Mouse (Mus musculus): ENCODE measurements at regions not wholly inside any gene's neighbourhood (a gene's known extent, or its start where the extent isn't known, plus 50 kb on each side); places are given as distances from the start of the nearest gene placed in this dataset.

DNA sequence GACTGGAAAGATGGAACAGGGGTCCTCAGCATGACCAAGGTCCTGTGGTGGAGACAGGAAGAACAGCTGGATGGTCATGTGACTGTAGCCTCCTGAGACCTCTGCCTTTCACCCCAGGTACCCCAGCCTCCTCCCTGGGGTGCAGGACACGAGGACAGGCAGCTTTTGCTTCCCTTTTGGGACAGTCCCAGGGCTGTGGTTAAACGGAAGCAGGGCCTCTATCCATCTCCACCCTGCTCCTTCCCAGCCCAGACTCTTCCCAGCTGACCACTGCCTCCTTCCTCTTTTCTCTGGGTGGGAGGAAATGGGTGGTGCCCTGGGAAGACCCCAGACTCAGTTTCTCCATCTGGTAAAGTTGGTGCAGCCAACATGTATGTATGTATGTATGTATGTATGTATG is 62.0 kb upstream of the Tmem189 start:
- in situ Hi-C loops (cut with MboI; ENCODE audit: low pct_ligation_motif_present, low pct_unique_long_range_greater_than_20kb, low sequenced_read_pairs), result no loop called here
- Histone ChIP-seq H3K27me3 (replicated peaks) (peaks cover 85% of the 10 kb centered on the region), H3K79me2 (replicated peaks; ENCODE audit: control insufficient read depth, extremely low read depth, insufficient read depth, poor library complexity, severe bottlenecking) (no peaks in the 10 kb centered on the region), H3K9ac (ENCODE audit: insufficient read depth, low read depth) (no peak overlapping the region), H3K4me3 (replicated peaks in 1 of 3; ENCODE audit: low read depth in 2 of 3, low read length in 2 of 3, poor library complexity in 1 of 3) (no peak overlapping the region), H3K9me3 (replicated peaks; ENCODE audit: low read length) (no peaks in the 10 kb centered on the region), H3K4me1 (ENCODE audit: control insufficient read depth in 1 of 2, insufficient read depth in 2 of 2) (peaks cover 36 to 54% of the 10 kb centered on the region in 2 experiments), H3K4me2 (ENCODE audit: insufficient read depth, low read depth, poor library complexity, severe bottlenecking) (no peak overlapping the region), H3K36me3 (replicated peaks in 1 of 2; ENCODE audit: control insufficient read depth in 1 of 2, insufficient read depth in 1 of 2, low read length in 1 of 2) (no peaks in the 10 kb centered on the region), H3K27ac (ENCODE audit: insufficient read depth, low read depth) (no peak overlapping the region)
- dilution Hi-C loops (cut with MboI; ENCODE audit: extremely low pct_ligation_motif_present, extremely low pct_unique_long_range_greater_than_20kb, low sequenced_read_pairs), result no loop called here
- TF ChIP-seq NELFE (IDR thresholded peaks at IDR 0.05; ENCODE audit: low read depth, low read length) (no peak), CHD2 (IDR thresholded peaks at IDR 0.05; ENCODE audit: low read length) (no peak), IRF4 (IDR thresholded peaks at IDR 0.05; ENCODE audit: low read depth, low read length) (no peak), TBP (conservative IDR thresholded peaks at IDR 0.05; ENCODE audit: low read depth, low read length) (no peak), ZNF384 (IDR thresholded peaks at IDR 0.05; ENCODE audit: low read depth, low read length) (no peak), E2F4 (IDR thresholded peaks at IDR 0.05; ENCODE audit: insufficient replicate concordance, low read depth, low read length) (no peak), MEF2A (IDR thresholded peaks at IDR 0.05; ENCODE audit: borderline replicate concordance, low read depth, low read length) (no peak)
- no peak for DNase-seq (ENCODE audit: extremely low read depth)

DNA sequence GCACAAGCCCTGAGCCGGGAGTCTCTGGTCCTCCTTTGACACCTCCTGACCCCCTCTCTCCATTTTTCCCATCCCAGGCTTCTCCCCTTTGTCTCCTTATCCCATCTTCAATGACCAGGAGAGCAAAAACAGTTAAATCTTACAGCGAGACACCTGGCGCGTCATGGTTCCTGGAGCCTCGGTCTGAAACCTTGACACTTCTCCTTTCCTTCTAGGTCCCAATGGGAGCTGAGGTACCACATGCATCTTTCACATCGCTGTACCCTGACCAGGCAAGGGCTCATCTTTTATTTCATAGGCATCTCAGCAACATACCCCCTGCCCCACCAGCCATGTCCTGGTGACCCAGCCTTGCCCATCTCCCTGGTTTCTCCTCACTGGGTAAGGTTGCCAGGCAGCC is 58.7 kb upstream of the Tmem189 start:
- no peak overlapping the region for H3K4me2 ChIP-seq (ENCODE audit: insufficient read depth, low read depth, poor library complexity, severe bottlenecking)
- H3K4me1 ChIP-seq (ENCODE audit: control insufficient read depth in 1 of 2, insufficient read depth in 2 of 2), result peaks cover 26 to 31% of the 10 kb centered on the region in 2 experiments
- in situ Hi-C loops (cut with MboI; ENCODE audit: low pct_ligation_motif_present, low pct_unique_long_range_greater_than_20kb, low sequenced_read_pairs), result no loop called here
- no peaks in the 10 kb centered on the region for H3K9me3 ChIP-seq (replicated peaks; ENCODE audit: low read length)
- H3K9ac ChIP-seq (ENCODE audit: insufficient read depth, low read depth), result no peak overlapping the region
- peak; percentile 43 for DNase-seq (ENCODE audit: extremely low read depth)
- no peak overlapping the region for H3K4me3 ChIP-seq (replicated peaks in 1 of 3; ENCODE audit: low read depth in 2 of 3, low read length in 2 of 3, poor library complexity in 1 of 3)
- TF ChIP-seq JUND (conservative IDR thresholded peaks at IDR 0.05; ENCODE audit: low read depth, low read length) (no peak), SMC3 (IDR thresholded peaks at IDR 0.05; ENCODE audit: low read depth, low read length) (no peak), BHLHE40 (IDR thresholded peaks at IDR 0.05; ENCODE audit: low read depth, low read length) (0 out of 2 replicates have a peak, but pooled peaks have one; percentile 17), EP300 (IDR thresholded peaks at IDR 0.05; ENCODE audit: low read length) (peak; percentile 54), HCFC1 (IDR thresholded peaks at IDR 0.05; ENCODE audit: low read depth, low read length) (no peak), KAT2A (IDR thresholded peaks at IDR 0.05; ENCODE audit: insufficient replicate concordance, low read length) (no peak), RAD21 (IDR thresholded peaks at IDR 0.05; ENCODE audit: low read depth, low read length) (no peak), CHD1 (IDR thresholded peaks at IDR 0.05; ENCODE audit: low read depth, low read length) (no peak), TCF12 (IDR thresholded peaks at IDR 0.05; ENCODE audit: low read depth, low read length) (peak; percentile 48; the same call in 1 of the 2 replicates), NELFE (IDR thresholded peaks at IDR 0.05; ENCODE audit: low read depth, low read length) (no peak), ETS1 (conservative IDR thresholded peaks at IDR 0.05; ENCODE audit: low read depth, low read length) (no peak), MAX (IDR thresholded peaks at IDR 0.05; ENCODE audit: low read length) (peak; percentile 29; the same call in 1 of the 2 replicates), JUN (IDR thresholded peaks at IDR 0.05; ENCODE audit: insufficient read depth, low read depth, low read length) (no peak)
- H3K27ac ChIP-seq (ENCODE audit: insufficient read depth, low read depth), result no peak overlapping the region
- H3K79me2 ChIP-seq (replicated peaks; ENCODE audit: control insufficient read depth, extremely low read depth, insufficient read depth, poor library complexity, severe bottlenecking), result no peaks in the 10 kb centered on the region
- peaks cover 88% of the 10 kb centered on the region for H3K27me3 ChIP-seq (replicated peaks)
- dilution Hi-C loops (cut with MboI; ENCODE audit: extremely low pct_ligation_motif_present, extremely low pct_unique_long_range_greater_than_20kb, low sequenced_read_pairs), result no loop called here
- no peaks in the 10 kb centered on the region for H3K36me3 ChIP-seq (replicated peaks in 1 of 2; ENCODE audit: control insufficient read depth in 1 of 2, insufficient read depth in 1 of 2, low read length in 1 of 2)
